Mouse (Mus musculus) layer of hippocampus, adult 2 months (tissue): ENCODE measurements at regions not wholly inside any gene's neighbourhood (a gene's known extent, or its start where the extent isn't known, plus 50 kb on each side); places are given as distances from the start of the nearest gene placed in this dataset.
"Not testable (repeated sequence)": the region's sequence is repeated elsewhere in the genome, so short reads cannot be mapped to it uniquely, and the experiment has no call there.

Source experiments
- DNase-seq, 2 experiments: peaks; one replicate each; pipeline ENCODE4 v3.0.0; 2022; ENCODE audit warnings: low spot score in 2 of 2
- H3K27ac ChIP-seq: fragments of 200-600 bp; 2 replicates; pipeline ENCODE4 v1.8.1; 2022
- H3K4me3 ChIP-seq: fragments of 200-600 bp; 2 replicates; pipeline ENCODE4 v1.8.1; 2022; ENCODE audit warnings: mild to moderate bottlenecking
- CTCF ChIP-seq: fragments of 200-600 bp; conservative IDR thresholded peaks from 2 replicates; pipeline ENCODE4 v1.8.1; 2022; ENCODE audit warnings: antibody characterized with exemption, mild to moderate bottlenecking, moderate library complexity

- H3K27ac ChIP-seq = no peak overlapping the region
- DNase-seq = no peak
- H3K4me3 ChIP-seq = no peak overlapping the region
- no peak for TF ChIP-seq CTCF
These were observed 137.4 kb upstream of the Adamts18 start for GRCm38 (mm10) chr8:113985948-113986347.

GRCm38 (mm10) chr8:113990718-113991117, 142.2 kb upstream of the Adamts18 start:
- H3K4me3 ChIP-seq = no peak overlapping the region
- DNase-seq = no peak
- no peak for TF ChIP-seq CTCF
- H3K27ac ChIP-seq = no peak overlapping the region

DNA sequence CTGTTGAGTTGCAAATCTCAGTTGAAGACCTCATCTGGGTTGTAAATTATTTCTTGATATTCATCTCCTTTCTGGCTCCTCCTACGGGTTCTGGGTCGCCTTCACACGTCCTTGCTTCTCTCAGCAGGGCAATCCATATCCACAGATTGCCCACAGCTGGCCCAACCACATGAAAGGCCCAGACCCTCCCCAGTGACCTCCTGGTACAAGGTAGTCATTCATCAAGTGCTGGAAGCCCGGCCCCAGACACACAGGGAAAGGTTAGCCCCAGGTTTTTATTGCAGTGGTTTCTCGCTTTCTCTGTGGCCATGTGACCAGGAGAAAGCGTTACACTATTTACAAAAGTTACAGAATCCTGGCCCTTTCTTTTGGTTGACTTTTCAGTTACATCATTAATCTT, 134.5 kb upstream of the Nudt7 start:
- DNase-seq = no peak
- no peak for TF ChIP-seq CTCF
- H3K27ac ChIP-seq = no peak overlapping the region
- H3K4me3 ChIP-seq = no peak overlapping the region

GRCm38 (mm10) chr8:114001674-114002073, 131.7 kb upstream of the Nudt7 start:
- TF ChIP-seq CTCF = no peak
- no peak overlapping the region for H3K4me3 ChIP-seq
- no peak for DNase-seq
- no peak overlapping the region for H3K27ac ChIP-seq

DNA sequence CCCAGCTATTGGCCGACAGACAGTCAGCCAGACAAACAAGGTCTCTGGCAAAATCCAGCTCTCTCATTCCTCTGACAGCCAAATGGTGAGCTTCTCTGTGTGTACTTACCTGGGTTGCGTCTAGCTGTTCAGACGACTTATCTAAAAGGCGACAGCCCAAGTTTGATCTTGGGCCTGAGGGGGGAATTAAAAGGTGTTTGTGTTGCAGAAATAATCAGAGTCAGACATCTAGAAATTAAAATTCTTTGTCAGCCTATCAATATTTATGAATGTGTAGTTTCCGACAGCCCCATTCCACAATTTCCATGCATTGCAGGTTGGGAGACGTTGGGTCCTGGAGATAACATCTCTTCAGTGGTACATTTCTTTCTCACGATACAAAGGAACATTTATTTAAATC, 128.9 kb upstream of the Nudt7 start:
- Histone ChIP-seq H3K27ac (no peak overlapping the region), H3K4me3 (no peak overlapping the region)
- TF ChIP-seq CTCF = no peak
- DNase-seq = no peak

- H3K27ac ChIP-seq = no peak overlapping the region
- no peak for DNase-seq
- no peak for TF ChIP-seq CTCF
- no peak overlapping the region for H3K4me3 ChIP-seq
These were observed 126.8 kb upstream of the Nudt7 start for GRCm38 (mm10) chr8:114006587-114006986.

- peak in 1 of 2 experiments; percentile 1 for DNase-seq
- H3K27ac ChIP-seq = no peak overlapping the region
- no peak for TF ChIP-seq CTCF
- H3K4me3 ChIP-seq = no peak overlapping the region
These were observed 126.3 kb upstream of the Nudt7 start for GRCm38 (mm10) chr8:114007103-114007502.

DNA sequence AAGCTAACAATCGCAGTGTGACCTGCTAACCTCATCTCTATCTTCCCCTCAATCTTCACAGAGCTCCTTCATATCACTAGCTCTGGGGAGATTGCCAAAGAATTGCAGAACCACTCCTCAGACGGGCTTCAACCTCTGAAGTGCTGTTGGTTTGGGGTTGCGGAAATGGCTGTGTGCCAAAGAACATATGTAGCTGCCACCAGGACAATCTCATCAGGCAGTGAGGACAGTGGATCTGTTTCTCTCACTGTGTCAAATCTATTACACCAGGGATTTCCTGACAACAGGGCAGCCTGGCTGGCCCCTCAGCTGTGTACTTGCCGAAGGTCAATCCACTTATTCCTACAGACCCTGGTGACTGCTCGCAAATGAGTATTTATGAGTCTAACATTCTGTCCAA, 115.0 kb upstream of the Nudt7 start:
- no peak for TF ChIP-seq CTCF
- no peak for DNase-seq
- Histone ChIP-seq H3K27ac (no peak overlapping the region), H3K4me3 (no peak overlapping the region)

DNA sequence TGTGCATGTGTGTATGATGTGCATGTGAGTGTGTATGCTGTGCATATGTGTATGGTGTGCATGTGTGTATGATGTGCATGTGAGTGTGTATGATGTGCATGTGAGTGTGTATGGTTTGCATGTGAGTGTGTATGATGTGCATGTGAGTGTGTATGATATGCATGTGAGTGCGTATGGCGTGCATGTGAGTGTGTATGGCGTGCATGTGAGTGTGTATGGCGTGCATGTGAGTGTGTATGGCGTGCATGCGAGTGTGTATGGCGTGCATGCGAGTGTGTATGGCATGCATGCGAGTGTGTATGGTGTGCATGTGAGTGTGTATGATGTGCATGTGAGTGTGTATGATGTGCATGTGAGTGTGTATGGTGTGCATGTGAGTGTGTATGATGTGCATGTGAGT, 103.2 kb upstream of the Nudt7 start:
- DNase-seq, H3K4me3 ChIP-seq, H3K27ac ChIP-seq: not testable (repeated sequence)

- DNase-seq = no peak
- no peak overlapping the region for H3K4me3 ChIP-seq
- H3K27ac ChIP-seq = no peak overlapping the region
- TF ChIP-seq CTCF = no peak
These were observed 80.9 kb upstream of the Nudt7 start for GRCm38 (mm10) chr8:114052426-114052825.

DNA sequence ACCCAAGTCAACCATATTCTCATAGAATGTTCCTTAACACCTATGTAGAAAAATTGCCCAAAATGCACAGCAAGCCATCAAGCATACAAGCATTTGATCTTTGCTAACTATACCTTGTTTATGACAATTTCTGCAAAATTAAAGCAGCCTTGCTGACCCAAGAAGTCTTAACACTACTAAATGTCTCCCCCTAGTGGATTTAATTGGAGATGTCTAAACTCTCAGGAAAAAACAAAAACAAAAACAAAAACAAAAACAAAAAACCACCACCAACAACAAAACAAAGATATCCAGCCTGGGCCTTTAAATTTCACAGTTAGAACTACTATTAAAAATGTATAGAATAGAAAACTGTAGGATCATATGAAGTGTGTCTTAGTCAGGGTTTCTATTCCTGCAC, 69.8 kb upstream of the Nudt7 start:
- DNase-seq = no peak
- peak; percentile 75 for TF ChIP-seq CTCF
- H3K4me3 ChIP-seq = no peak overlapping the region
- H3K27ac ChIP-seq = no peak overlapping the region

DNA sequence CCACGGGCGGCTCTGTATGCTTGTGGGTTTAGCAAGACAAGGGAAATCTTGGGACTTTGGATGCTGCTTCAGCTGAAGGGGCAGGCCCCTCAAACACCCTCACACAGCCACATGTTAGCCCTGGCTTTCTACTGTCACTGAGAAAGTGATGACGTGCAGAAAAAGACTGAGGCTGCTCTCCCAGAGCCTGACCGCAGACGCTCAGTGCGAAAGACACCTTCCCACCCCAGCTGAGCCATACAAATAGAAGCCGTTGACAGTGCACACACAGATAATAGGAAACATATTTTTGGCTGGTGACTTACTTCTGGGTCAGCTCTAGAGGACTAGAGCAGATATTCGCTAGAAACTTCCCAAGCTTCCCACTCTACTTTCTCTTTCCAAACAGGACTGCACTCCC, 61.0 kb upstream of the Nudt7 start:
- DNase-seq = no peak
- Histone ChIP-seq H3K4me3 (no peak overlapping the region), H3K27ac (no peak overlapping the region)
- TF ChIP-seq CTCF = no peak

- no peak overlapping the region for H3K27ac ChIP-seq
- H3K4me3 ChIP-seq = no peak overlapping the region
- peak; percentile 75 for TF ChIP-seq CTCF
- DNase-seq = no peak
These were observed 59.2 kb upstream of the Nudt7 start for GRCm38 (mm10) chr8:114074122-114074521.

DNA sequence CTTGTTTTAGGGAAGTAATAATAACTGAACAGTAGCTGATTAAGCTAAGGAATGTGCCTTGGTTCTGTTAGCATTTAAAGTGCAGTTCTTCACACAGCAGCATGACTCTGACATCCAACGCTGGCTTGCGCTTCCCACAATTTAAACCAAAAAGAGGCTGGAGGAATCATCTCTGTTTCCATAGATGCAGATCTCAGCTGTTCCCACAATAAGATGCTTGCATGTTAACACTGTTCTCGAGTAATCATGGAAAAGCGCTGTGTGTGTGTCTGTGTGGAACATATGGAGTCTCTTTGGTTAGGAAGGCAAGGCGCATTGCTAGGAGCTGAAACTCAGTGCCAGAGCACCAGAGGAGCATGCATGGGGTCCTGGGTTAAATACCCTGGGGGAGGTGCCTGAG, 56.7 kb upstream of the Nudt7 start:
- Histone ChIP-seq H3K4me3 (no peak overlapping the region), H3K27ac (no peak overlapping the region)
- no peak for TF ChIP-seq CTCF
- peak; percentile 21 to 60 for DNase-seq

DNA sequence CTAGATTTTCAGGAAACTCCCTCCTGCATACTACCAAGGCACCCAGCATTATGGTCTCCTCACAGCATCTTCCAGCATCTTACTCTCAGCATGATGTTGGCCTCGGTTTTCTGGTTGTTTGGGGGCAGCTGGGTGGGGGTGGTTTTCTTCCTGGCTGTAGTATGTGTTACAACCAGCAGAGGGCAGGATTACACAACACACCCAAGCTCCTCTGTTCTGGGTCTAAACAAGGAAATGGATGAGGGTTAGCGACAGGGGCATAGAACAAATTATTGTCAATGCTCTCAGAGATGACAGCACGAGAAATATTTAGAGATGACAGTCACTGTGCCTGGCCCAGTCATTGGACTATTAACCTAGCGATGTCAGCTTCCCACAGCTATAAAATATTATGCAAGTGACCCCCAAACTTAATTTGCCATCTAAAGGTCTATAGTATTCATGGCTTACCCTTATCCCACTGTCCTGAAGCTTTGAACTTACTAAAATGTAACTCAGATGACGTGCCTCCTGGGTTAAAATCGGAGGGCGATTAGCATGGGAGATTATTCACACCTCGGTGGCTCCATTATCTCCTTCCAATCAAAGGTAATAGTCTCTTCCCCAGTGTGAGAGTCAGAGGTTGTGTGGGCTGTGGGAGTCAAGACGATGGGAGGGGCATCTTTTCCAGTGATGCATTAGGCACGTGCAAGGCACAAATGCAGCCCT, 52.2 kb upstream of the Nudt7 start:
- Histone ChIP-seq H3K27ac (no peak overlapping the region), H3K4me3 (no peak overlapping the region)
- TF ChIP-seq CTCF = peak; percentile 93
- DNase-seq = peak; percentile 42 to 61
